Mouse (Mus musculus): ENCODE results near the gene H2-DMb1.

GRCm38 (mm10) chr17:34124649-34125048 lies 28.2 kb upstream of the H2-DMb1 start:
- TF ChIP-seq POLR2A (IDR thresholded peaks at IDR 0.05; ENCODE audit: extremely low read depth, insufficient read depth, low read length) (no peak), CTCF (IDR thresholded peaks at IDR 0.05; ENCODE audit: extremely low read depth, insufficient read depth, low read length) (no peak)

Data from cortical plate, adult 2 months (tissue).